ENCODE assay signal across 8 mouse cellular contexts in the genomic region with DNA sequence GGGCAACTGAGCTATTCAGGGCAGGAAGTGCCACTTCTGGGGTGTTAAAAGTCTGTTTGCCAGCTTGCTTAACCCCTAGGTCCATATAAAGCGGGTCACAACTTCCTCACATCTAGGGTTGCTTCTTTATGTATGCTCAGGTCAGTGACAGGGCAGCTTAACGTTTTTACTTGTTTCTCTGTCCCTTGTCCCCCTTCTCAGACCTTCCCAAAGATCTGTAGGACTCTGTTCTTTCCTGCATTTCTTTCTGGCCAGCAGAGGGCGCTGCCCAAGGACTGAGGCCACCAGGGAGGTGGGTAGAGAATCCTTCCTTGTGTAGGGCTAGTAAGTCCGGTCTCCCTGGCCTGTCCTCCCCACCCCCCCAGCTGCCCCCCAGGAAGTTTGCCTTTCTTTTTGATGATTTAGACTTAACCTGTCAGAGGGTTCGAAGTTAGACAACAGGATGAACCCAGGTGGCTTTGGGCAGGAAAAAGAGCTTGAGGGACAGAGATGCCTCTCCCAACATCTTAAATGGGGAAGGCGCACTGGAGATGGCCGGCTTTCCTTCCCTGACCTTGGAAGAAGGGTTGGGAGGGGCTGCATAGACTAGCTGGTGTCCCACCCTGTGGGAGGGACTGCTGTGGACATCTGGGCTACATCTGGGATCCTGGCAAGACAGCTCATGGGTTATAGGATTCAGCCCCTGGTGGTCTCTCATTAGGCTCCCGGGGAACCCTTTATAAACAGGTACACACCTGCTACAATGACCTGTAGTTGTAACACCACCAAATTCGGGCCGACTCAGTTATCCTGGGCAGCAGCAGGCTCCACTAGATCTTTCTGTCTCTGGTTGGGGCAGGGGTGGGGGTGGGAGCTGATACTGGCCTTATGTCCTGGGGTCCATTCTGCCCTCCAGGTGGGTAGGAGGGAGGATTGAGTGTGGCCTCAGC. TPM values are rescaled to one million over a fixed set of nuclear protein-coding genes. Genes with fewer than 3 reads are reported as not detected.
DNase-seq lines count a peak whose midpoint lies in the region; ATAC-seq and TF ChIP-seq lines count a peak whose summit lies in the region.

No protein-coding gene starts in this region.

- H3K9ac ChIP-seq in forebrain, embryonic 13.5 days, result peak overlapping the region; percentile 70
- peak overlapping the region; percentile 61 for H3K9ac ChIP-seq in heart, postnatal 0 days (replicated peaks; ENCODE audit: low read depth, low read length)
- peak overlapping the region; percentile 79 for H3K9ac ChIP-seq in lung, embryonic 16.5 days (ENCODE audit: low read length)

- H3K36me3 ChIP-seq in forebrain, embryonic 13.5 days (ENCODE audit: poor library complexity, severe bottlenecking), result no peaks in the 10 kb centered on the region
- H3K36me3 ChIP-seq in heart, postnatal 0 days (replicated peaks; ENCODE audit: control insufficient read depth, insufficient read depth, low read length), result no peaks in the 10 kb centered on the region
- H3K36me3 ChIP-seq in lung, embryonic 16.5 days (ENCODE audit: control insufficient read depth, insufficient read depth, low read length), result no peaks in the 10 kb centered on the region
- H3K36me3 ChIP-seq in thymus, adult 2 months (ENCODE audit: control insufficient read depth, insufficient read depth, low read length), result no peaks in the 10 kb centered on the region

- peak overlapping the region; percentile 46 for H3K4me3 ChIP-seq in forebrain, embryonic 13.5 days
- H3K4me3 ChIP-seq in heart, postnatal 0 days (ENCODE audit: low read depth, low read length), result peak overlapping the region; percentile 67
- H3K4me3 ChIP-seq in lung, embryonic 16.5 days (ENCODE audit: low read length), result peak overlapping the region; percentile 57
- peak overlapping the region; percentile 48; the same call in 1 of the 2 replicates for H3K4me3 ChIP-seq in thymus, adult 2 months (ENCODE audit: control insufficient read depth, insufficient read depth, low read length)

- TF ChIP-seq CTCF in heart, postnatal 0 days (IDR thresholded peaks at IDR 0.05; ENCODE audit: low read depth), result peak; percentile 92
- peak; percentile 62; the same call in 1 of the 2 replicates for TF ChIP-seq CTCF in thymus, adult 2 months (IDR thresholded peaks at IDR 0.05; ENCODE audit: borderline replicate concordance, control insufficient read depth, extremely low read depth, insufficient read depth, low read length, poor library complexity)

- 4% methylated on average over 10 of the region's 10 CpGs for WGBS in forebrain, embryonic 13.5 days
- 15% methylated on average over 10 of the region's 10 CpGs for WGBS in heart, postnatal 0 days
- 3% methylated on average over 10 of the region's 10 CpGs for WGBS in lung, embryonic 16.5 days
- 17% methylated on average over 10 of the region's 10 CpGs for WGBS in thymus, adult 2 months

- peak; percentile 28 for ATAC-seq in forebrain, embryonic 13.5 days
- peak; percentile 55; the same call in 1 of the 2 replicates for ATAC-seq in heart, postnatal 0 days (ENCODE audit: insufficient read depth, low read depth)
- peak; percentile 59 for ATAC-seq in lung, embryonic 16.5 days (ENCODE audit: low read depth)

- H3K27ac ChIP-seq in forebrain, embryonic 13.5 days, result peak overlapping the region; percentile 92
- peak overlapping the region; percentile 79 for H3K27ac ChIP-seq in heart, postnatal 0 days (ENCODE audit: low read depth)
- H3K27ac ChIP-seq in lung, embryonic 16.5 days (ENCODE audit: low read length), result peak overlapping the region; percentile 94
- H3K27ac ChIP-seq in thymus, adult 2 months (ENCODE audit: control insufficient read depth, insufficient read depth, low read length), result no peak overlapping the region

- H3K4me2 ChIP-seq in forebrain, embryonic 13.5 days, result peak overlapping the region; percentile 78
- peak overlapping the region; percentile 95 for H3K4me2 ChIP-seq in heart, postnatal 0 days (ENCODE audit: low read depth, low read length)
- H3K4me2 ChIP-seq in lung, embryonic 16.5 days (ENCODE audit: low read depth, low read length), result peak overlapping the region; percentile 88

- H3K27me3 ChIP-seq in forebrain, embryonic 13.5 days, result peaks cover 19% of the 10 kb centered on the region; the same call in 1 of the 2 replicates
- H3K27me3 ChIP-seq in heart, postnatal 0 days (ENCODE audit: control insufficient read depth, insufficient read depth, low read length), result peaks cover 6% of the 10 kb centered on the region; the same call in 1 of the 2 replicates
- peaks cover 10% of the 10 kb centered on the region for H3K27me3 ChIP-seq in lung, embryonic 16.5 days (ENCODE audit: control insufficient read depth, insufficient read depth, low read depth, low read length)
- no peaks in the 10 kb centered on the region; the same call in 1 of the 2 replicates for H3K27me3 ChIP-seq in thymus, adult 2 months (ENCODE audit: control insufficient read depth, insufficient read depth, low read length)

- TF ChIP-seq EP300 in heart, postnatal 0 days (IDR thresholded peaks at IDR 0.05; ENCODE audit: low read depth), result no peak

- TF ChIP-seq POLR2A in thymus, adult 2 months (IDR thresholded peaks at IDR 0.05; ENCODE audit: control insufficient read depth, extremely low read depth, insufficient read depth, low read length, poor library complexity), result no peak

- H3K9me3 ChIP-seq in forebrain, embryonic 13.5 days (replicated peaks), result no peaks in the 10 kb centered on the region
- no peaks in the 10 kb centered on the region for H3K9me3 ChIP-seq in heart, postnatal 0 days (replicated peaks; ENCODE audit: control insufficient read depth, low read length)
- no peaks in the 10 kb centered on the region for H3K9me3 ChIP-seq in lung, embryonic 16.5 days (ENCODE audit: control insufficient read depth, low read length)

- DNase-seq in ES-CJ7 (ENCODE audit: low read depth, low spot score), result peak; percentile 83
- DNase-seq in c-Kit-positive CD71-positive TER-119-positive erythroid progenitor cells, embryonic 14.5 days (ENCODE audit: low spot score), result peak; percentile 82
- peak; percentile 80 for DNase-seq in heart, postnatal 0 days (ENCODE audit: low spot score)
- DNase-seq in layer of hippocampus, adult 18-20 months (ENCODE audit: low spot score in 2 of 2), result peak; percentile 72 to 91
- DNase-seq in ovary, adult 18-20 months (ENCODE audit: low spot score), result peak; percentile 63
- DNase-seq in thymus, adult 2 months, result peak; percentile 81

- peaks cover 43% of the 10 kb centered on the region for H3K4me1 ChIP-seq in forebrain, embryonic 13.5 days
- H3K4me1 ChIP-seq in heart, postnatal 0 days (ENCODE audit: control insufficient read depth, insufficient read depth), result peaks cover 40% of the 10 kb centered on the region
- H3K4me1 ChIP-seq in lung, embryonic 16.5 days (replicated peaks; ENCODE audit: control insufficient read depth, insufficient read depth, low read length), result peaks cover 32% of the 10 kb centered on the region
- peaks cover 19% of the 10 kb centered on the region for H3K4me1 ChIP-seq in thymus, adult 2 months (replicated peaks; ENCODE audit: control insufficient read depth, insufficient read depth, low read length)

RNA-seq across cellular contexts. Expression of a gene that starts 2.0 kb away (rescaled TPM):
- polyA plus RNA-seq in forebrain, embryonic 13.5 days (2015; fragmentation: Nextera tagmentation; extraction: Ambion mirVana), result 0.48 TPM in 1 of 2 replicates, not detected in the other
- not detected in 2 replicates for total RNA-seq in heart, postnatal 0 days (2014; rRNA removed; ENCODE audit: low replicate concordance)
- polyA plus RNA-seq in heart, postnatal 0 days (2015; fragmentation: Nextera tagmentation; extraction: Ambion mirVana), result 0.25 TPM in 1 of 2 replicates, not detected in the other
- total RNA-seq in layer of hippocampus, adult 18-20 months (2021), result not detected
- polyA plus RNA-seq in lung, embryonic 16.5 days (2015; fragmentation: Nextera tagmentation; extraction: Ambion mirVana), result not detected in 2 replicates
- not detected in 2 replicates for polyA plus RNA-seq in thymus, adult 2 months (2012; rRNA removed)

RNA-seq across cellular contexts. Expression of a gene that starts 48.9 kb away (rescaled TPM):
- polyA plus RNA-seq in forebrain, embryonic 13.5 days (2015; fragmentation: Nextera tagmentation; extraction: Ambion mirVana), result 91.1 and 92.9 TPM in 2 replicates
- total RNA-seq in heart, postnatal 0 days (2014; rRNA removed; ENCODE audit: low replicate concordance), result 79.1 and 81.5 TPM in 2 replicates
- polyA plus RNA-seq in heart, postnatal 0 days (2015; fragmentation: Nextera tagmentation; extraction: Ambion mirVana), result 45.9 and 53.2 TPM in 2 replicates
- total RNA-seq in layer of hippocampus, adult 18-20 months (2021), result 100 to 1,000 TPM; 154 to 155 TPM
- 52.7 and 55.6 TPM in 2 replicates for polyA plus RNA-seq in lung, embryonic 16.5 days (2015; fragmentation: Nextera tagmentation; extraction: Ambion mirVana)
- polyA plus RNA-seq in thymus, adult 2 months (2012; rRNA removed), result 119 TPM in 2 replicates

RNA-seq across cellular contexts. Expression of a gene that starts 49.5 kb away (rescaled TPM):
- polyA plus RNA-seq in forebrain, embryonic 13.5 days (2015; fragmentation: Nextera tagmentation; extraction: Ambion mirVana), result 116 and 125 TPM in 2 replicates
- total RNA-seq in heart, postnatal 0 days (2014; rRNA removed; ENCODE audit: low replicate concordance), result 34.7 and 98.0 TPM in 2 replicates
- 152 and 162 TPM in 2 replicates for polyA plus RNA-seq in heart, postnatal 0 days (2015; fragmentation: Nextera tagmentation; extraction: Ambion mirVana)
- 10 to 100 TPM; 37.2 to 42.5 TPM for total RNA-seq in layer of hippocampus, adult 18-20 months (2021)
- 191 and 214 TPM in 2 replicates for polyA plus RNA-seq in lung, embryonic 16.5 days (2015; fragmentation: Nextera tagmentation; extraction: Ambion mirVana)
- polyA plus RNA-seq in thymus, adult 2 months (2012; rRNA removed), result 164 and 173 TPM in 2 replicates
